Mouse (Mus musculus) kidney, embryonic 14.5 days (tissue): ENCODE measurements around the gene Tmem269. TPM values are rescaled to one million over a fixed set of nuclear protein-coding genes. Genes with fewer than 3 reads are reported as not detected.

Experiments used
- ATAC-seq: fragments of 200-750 bp; cut with Nextera tagmentation; 2 replicates; pipeline ENCODE4 v1.8.0; 2017; ENCODE audit warnings: moderate number of reproducible peaks, mild to moderate bottlenecking, moderate TSS enrichment, moderate library complexity; ENCODE audit not compliant: low FRiP score, low TSS enrichment
- H3K27ac ChIP-seq: fragments of 300-500 bp; sonication (generic); 2 replicates; pipeline ENCODE4 v1.5.1; 2014; ENCODE audit warnings: low read depth, mild to moderate bottlenecking, low read length, moderate library complexity, mixed read lengths
- H3K27me3 ChIP-seq: fragments of 300-500 bp; sonication (generic); 2 replicates; pipeline ENCODE4 v1.6.1; 2014; ENCODE audit warnings: mild to moderate bottlenecking, low read length; ENCODE audit not compliant: control insufficient read depth, insufficient read depth
- H3K36me3 ChIP-seq: fragments of 300-500 bp; sonication (generic); 2 replicates; pipeline ENCODE4 v1.6.1; 2014; ENCODE audit warnings: low read length, mixed read lengths; ENCODE audit not compliant: control insufficient read depth, insufficient read depth
- H3K4me1 ChIP-seq: fragments of 300-500 bp; sonication (generic); 2 replicates; pipeline ENCODE4 v1.6.1; 2014; ENCODE audit warnings: low read length, mixed read lengths; ENCODE audit not compliant: control insufficient read depth, insufficient read depth
- H3K4me2 ChIP-seq: fragments of 300-500 bp; sonication (generic); replicated peaks from 2 replicates; pipeline ENCODE4 v1.6.1; 2014; ENCODE audit warnings: low read depth, mild to moderate bottlenecking, low read length
- H3K4me3 ChIP-seq: fragments of 300-500 bp; sonication (generic); 2 replicates; pipeline ENCODE4 v1.5.1; 2014; ENCODE audit warnings: mild to moderate bottlenecking, low read length
- H3K9ac ChIP-seq: fragments of 300-500 bp; sonication (generic); 2 replicates; pipeline ENCODE4 v1.6.1; 2014; ENCODE audit warnings: low read depth, mild to moderate bottlenecking, low read length, moderate library complexity
- H3K9me3 ChIP-seq: fragments of 300-500 bp; sonication (generic); 2 replicates; pipeline ENCODE4 v1.6.1; 2016; ENCODE audit warnings: low read length; ENCODE audit not compliant: control insufficient read depth
- WGBS: fragments of 180-500 bp; shearing (Covaris S2); extraction: QIAGEN DNeasy Blood & Tissue Kit; methylation state at CpG from one replicate; pipeline ENCODE4 v1.1.7; 2014; 5-methylcytosine and 5-hydroxymethylcytosine counted together
- polyA plus RNA-seq: library from polyadenylated mRNA; unstranded; fragments of >200 nt; fragmentation: Nextera tagmentation; extraction: Ambion mirVana; gene quantifications from 2 replicates; pipeline ENCODE4 v1.2.1, GENCODE M21; 2014

The Tmem269 gene
- polyA plus RNA-seq, 1 experiment from 2014 or later: not detected

GRCm38 (mm10) chr4:119225719-119226118 lies 7.7 kb upstream of the Tmem269 start:
- H3K9me3 ChIP-seq: no peaks in the 10 kb centered on the region
- H3K4me2 ChIP-seq: no peak overlapping the region
- H3K27ac ChIP-seq: no peak overlapping the region
- ATAC-seq: no peak
- WGBS: 90% methylated on average over 9 of the region's 9 CpGs
- H3K9ac ChIP-seq: no peak overlapping the region
- no peak overlapping the region for H3K4me3 ChIP-seq
- H3K27me3 ChIP-seq: no peaks in the 10 kb centered on the region
- H3K4me1 ChIP-seq: no peaks in the 10 kb centered on the region
- peaks cover 41% of the 10 kb centered on the region for H3K36me3 ChIP-seq

GRCm38 (mm10) chr4:119224534-119224933 lies 6.5 kb upstream of the Tmem269 start:
- WGBS: 97% methylated on average over 3 of the region's 3 CpGs

GRCm38 (mm10) chr4:119223696-119224095 lies 5.7 kb upstream of the Tmem269 start:
- Histone ChIP-seq H3K27me3 (no peaks in the 10 kb centered on the region), H3K4me2 (no peak overlapping the region), H3K4me1 (no peaks in the 10 kb centered on the region), H3K9ac (no peak overlapping the region), H3K27ac (no peak overlapping the region), H3K36me3 (peaks cover 41% of the 10 kb centered on the region), H3K9me3 (no peaks in the 10 kb centered on the region), H3K4me3 (no peak overlapping the region)
- 76% methylated on average over 1 of the region's 1 CpGs for WGBS
- no peak for ATAC-seq

More at GRCm38 (mm10) chr4:119224534-119224933, 6.5 kb upstream of the Tmem269 start:
- Histone ChIP-seq H3K9me3 (no peaks in the 10 kb centered on the region), H3K27ac (no peak overlapping the region), H3K9ac (no peak overlapping the region), H3K36me3 (peaks cover 41% of the 10 kb centered on the region), H3K4me2 (no peak overlapping the region), H3K27me3 (no peaks in the 10 kb centered on the region), H3K4me1 (no peaks in the 10 kb centered on the region), H3K4me3 (no peak overlapping the region)
- no peak for ATAC-seq

- ATAC-seq: no peak
- Histone ChIP-seq H3K4me1 (no peaks in the 10 kb centered on the region), H3K4me3 (no peak overlapping the region), H3K27ac (no peak overlapping the region), H3K36me3 (no peaks in the 10 kb centered on the region), H3K4me2 (no peak overlapping the region), H3K27me3 (no peaks in the 10 kb centered on the region), H3K9ac (no peak overlapping the region), H3K9me3 (no peaks in the 10 kb centered on the region)
- 73% methylated on average over 8 of the region's 8 CpGs for WGBS
Measured at GRCm38 (mm10) chr4:119216667-119217066, 1.4 kb downstream of the Tmem269 start.

- H3K9ac ChIP-seq: no peak overlapping the region
- ATAC-seq: peak; percentile 44; the same call in 1 of the 2 replicates
- WGBS: 20% methylated on average over 8 of the region's 8 CpGs
- H3K9me3 ChIP-seq: no peaks in the 10 kb centered on the region
- peaks cover 9% of the 10 kb centered on the region; the same call in 1 of the 2 replicates for H3K36me3 ChIP-seq
- H3K27me3 ChIP-seq: no peaks in the 10 kb centered on the region
- H3K27ac ChIP-seq: no peak overlapping the region
- no peak overlapping the region for H3K4me3 ChIP-seq
- H3K4me2 ChIP-seq: no peak overlapping the region
- H3K4me1 ChIP-seq: no peaks in the 10 kb centered on the region
Measured at GRCm38 (mm10) chr4:119204672-119205071, 13.3 kb downstream of the Tmem269 start.

GRCm38 (mm10) chr4:119198105-119198504 lies 19.9 kb downstream of the Tmem269 start:
- WGBS: 87% methylated on average over 6 of the region's 6 CpGs
- H3K4me3 ChIP-seq: no peak overlapping the region
- no peak overlapping the region for H3K27ac ChIP-seq
- peaks cover 18% of the 10 kb centered on the region; the same call in 1 of the 2 replicates for H3K36me3 ChIP-seq
- H3K9me3 ChIP-seq: no peaks in the 10 kb centered on the region
- no peak overlapping the region for H3K9ac ChIP-seq
- no peaks in the 10 kb centered on the region for H3K4me1 ChIP-seq
- no peaks in the 10 kb centered on the region for H3K27me3 ChIP-seq
- no peak for ATAC-seq
- H3K4me2 ChIP-seq: no peak overlapping the region

- 10% methylated on average over 18 of the region's 18 CpGs for WGBS
- peak overlapping the region; percentile 72 for H3K4me2 ChIP-seq
- H3K4me3 ChIP-seq: peak overlapping the region; percentile 87
- peak overlapping the region; percentile 85 for H3K9ac ChIP-seq
- H3K27me3 ChIP-seq: no peaks in the 10 kb centered on the region
- ATAC-seq: no peak; the same call in 1 of the 2 replicates
- peak overlapping the region; percentile 24; the same call in 1 of the 2 replicates for H3K27ac ChIP-seq
- H3K9me3 ChIP-seq: no peaks in the 10 kb centered on the region
- peaks cover 11% of the 10 kb centered on the region; the same call in 1 of the 2 replicates for H3K36me3 ChIP-seq
- no peaks in the 10 kb centered on the region for H3K4me1 ChIP-seq
Measured at GRCm38 (mm10) chr4:119195582-119196320, 22.3 kb downstream of the Tmem269 start.

- under 1% methylated on average over 45 of the region's 47 CpGs for WGBS
- Histone ChIP-seq H3K4me3 (peak within 1 kb of the TSS; percentile 87), H3K4me2 (peak within 1 kb of the TSS; percentile 72), H3K9me3 (no peaks in the 10 kb centered on the region), H3K27ac (peak within 1 kb of the TSS; percentile 24; the same call in 1 of the 2 replicates), H3K4me1 (no peaks in the 10 kb centered on the region), H3K9ac (peak within 1 kb of the TSS; percentile 85), H3K27me3 (no peaks in the 10 kb centered on the region), H3K36me3 (peaks cover 9% of the 10 kb centered on the region; the same call in 1 of the 2 replicates)
- ATAC-seq: peak; percentile 97
Measured at GRCm38 (mm10) chr4:119194909-119195581, 23.0 kb downstream of the Tmem269 start, which contains the start of gene Svbp. Svbp (plus strand) TSS chr4:119195306.

- Histone ChIP-seq H3K4me3 (no peak overlapping the region), H3K27ac (no peak overlapping the region), H3K9ac (no peak overlapping the region), H3K4me1 (no peaks in the 10 kb centered on the region), H3K9me3 (no peaks in the 10 kb centered on the region), H3K4me2 (no peak overlapping the region), H3K27me3 (no peaks in the 10 kb centered on the region), H3K36me3 (0 out of 2 replicates have a peak, but pooled peaks cover 3% of the 10 kb centered on the region)
- ATAC-seq: no peak
- WGBS: 93% methylated on average over 4 of the region's 4 CpGs
Measured at GRCm38 (mm10) chr4:119192757-119193156, 25.3 kb downstream of the Tmem269 start.
